Mouse (Mus musculus): ENCODE data around the gene Taar7d.
"Not testable (repeated sequence)": the region's sequence is repeated elsewhere in the genome, so short reads cannot be mapped to it uniquely, and the experiment has no call there.

Gene Taar7d

DNA sequence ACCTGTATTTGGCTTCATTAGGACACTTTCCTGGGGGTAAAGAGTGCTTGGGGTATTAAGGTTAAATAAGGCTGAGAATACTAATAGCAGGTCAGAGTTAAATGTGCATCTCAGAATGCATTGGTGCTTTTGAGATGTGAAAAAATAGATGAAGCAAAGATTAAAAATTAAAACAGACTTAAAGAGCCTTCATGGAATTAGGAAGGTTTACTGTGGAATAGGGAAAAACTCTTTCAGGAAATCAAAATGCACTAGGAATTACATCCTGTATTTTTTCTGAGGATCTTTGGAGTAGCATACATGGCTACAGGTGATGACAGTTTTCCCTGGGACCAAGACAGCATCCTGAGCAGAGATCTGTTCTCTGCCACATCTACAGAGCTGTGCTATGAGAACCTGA lies at the start of gene Taar7d:
Taar7d (plus strand) TSS at position 301 of the 400 bp plus-strand sequence.
- DNase-seq (ENCODE audit: low spot score), result no peak

GRCm38 (mm10) chr10:23977958-23978357 lies 49.1 kb upstream of the Taar7d start:
- DNase-seq (ENCODE audit: low spot score), result no peak

DNA sequence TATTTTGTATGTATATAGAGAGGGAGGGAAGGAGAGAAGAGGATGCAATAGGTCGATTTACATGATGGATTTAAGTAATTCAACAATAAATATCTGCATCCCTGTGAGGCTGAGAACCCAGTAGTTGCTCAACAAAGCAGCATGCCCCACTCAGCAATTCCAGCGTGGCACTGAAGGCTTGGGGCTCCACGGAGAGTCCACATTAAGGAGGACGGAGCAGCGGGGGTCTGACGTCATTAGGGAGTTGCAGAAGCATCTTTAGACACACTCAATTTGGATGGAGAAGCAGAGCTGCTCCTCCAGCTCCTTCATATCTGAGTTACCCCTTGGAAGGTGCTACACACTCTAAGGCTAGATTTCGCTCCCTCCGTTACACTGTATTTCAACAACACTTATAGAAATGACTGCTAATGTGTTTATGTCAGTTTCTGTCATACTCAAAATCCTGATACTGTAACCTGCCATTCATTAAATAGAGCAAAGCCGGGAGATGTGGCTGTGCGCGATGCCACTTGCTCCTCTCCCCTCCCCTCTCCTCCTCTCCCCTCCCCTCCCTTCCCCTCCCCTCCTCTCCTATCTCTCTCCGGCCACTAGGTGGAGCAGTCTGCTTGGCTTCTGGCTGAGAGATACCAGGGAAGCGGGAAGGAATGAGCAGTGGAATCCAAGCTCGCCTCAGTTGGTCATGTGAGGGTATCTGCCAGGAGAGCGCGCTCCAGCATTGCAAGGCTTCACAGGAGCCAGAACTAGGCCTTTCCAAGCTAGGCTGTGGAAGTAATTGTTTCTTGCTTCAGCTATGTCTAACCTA lies 47.9 kb upstream of the Taar7d start:
- DNase-seq (ENCODE audit: low spot score), result peak; percentile 72

- no peak for DNase-seq (ENCODE audit: low spot score)
Observed at GRCm38 (mm10) chr10:23985546-23985945, 41.5 kb upstream of the Taar7d start, which contains the start of gene Taar6. Taar6 (minus strand) TSS chr10:23985646.

GRCm38 (mm10) chr10:23986419-23986818 lies 40.6 kb upstream of the Taar7d start:
- no peak for DNase-seq (ENCODE audit: low spot score)

GRCm38 (mm10) chr10:23993381-23993780 lies 33.6 kb upstream of the Taar7d start, which contains the start of gene Taar7a:
Taar7a (minus strand) TSS chr10:23993481.
- no peak for DNase-seq (ENCODE audit: low spot score)

DNA sequence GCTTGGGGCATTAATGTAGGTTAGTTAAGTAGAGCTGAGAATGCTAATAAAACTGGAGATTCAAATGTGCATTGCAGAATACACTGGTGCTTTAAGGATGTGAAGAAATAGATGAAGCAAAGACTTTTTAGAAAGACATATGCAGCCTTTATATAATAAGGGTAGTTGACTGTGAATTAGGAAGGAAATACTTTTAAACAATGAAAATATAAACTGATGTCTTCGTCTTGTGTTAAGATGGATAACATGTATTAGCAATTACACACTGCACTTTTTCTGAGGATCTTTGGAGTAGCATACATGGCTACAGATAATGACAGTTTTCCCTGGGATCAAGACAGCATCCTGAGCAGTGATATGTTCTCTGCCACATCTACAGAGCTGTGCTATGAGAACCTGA lies 27.4 kb upstream of the Taar7d start, which contains the start of gene Taar7b:
Taar7b (plus strand) TSS at position 301 of the 400 bp plus-strand sequence.
- no peak for DNase-seq (ENCODE audit: low spot score)

- no peak for DNase-seq (ENCODE audit: low spot score)
Observed at GRCm38 (mm10) chr10:24006442-24006841, 20.6 kb upstream of the Taar7d start.

GRCm38 (mm10) chr10:24007034-24007433 lies 20.0 kb upstream of the Taar7d start:
- no peak for DNase-seq (ENCODE audit: low spot score)

- DNase-seq (ENCODE audit: low spot score), result no peak
Observed at GRCm38 (mm10) chr10:24008143-24008542, 18.9 kb upstream of the Taar7d start.

- no peak for DNase-seq (ENCODE audit: low spot score)
Observed at GRCm38 (mm10) chr10:24031347-24031746, 4.3 kb downstream of the Taar7d start.

DNA sequence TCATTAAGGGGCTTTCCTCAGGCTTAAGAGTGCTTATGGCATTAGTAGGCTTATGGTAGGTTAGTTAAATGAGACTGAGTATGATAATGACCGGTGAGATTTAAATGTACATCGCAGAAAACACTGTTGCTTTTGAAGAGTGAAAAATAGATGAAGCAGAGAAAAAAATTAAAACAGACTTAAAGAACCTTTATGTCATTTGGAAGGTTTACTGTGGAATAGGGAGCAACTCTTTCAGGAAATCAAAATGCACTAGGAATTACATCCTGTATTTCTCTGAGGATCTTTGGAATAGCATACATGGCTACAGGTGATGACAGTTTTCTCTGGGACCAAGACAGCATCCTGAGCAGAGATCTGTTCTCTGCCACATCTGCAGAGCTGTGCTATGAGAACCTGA lies 10.3 kb downstream of the Taar7d start, which contains the start of gene Taar7e:
Taar7e (plus strand) TSS at position 301 of the 400 bp plus-strand sequence.
- DNase-seq (ENCODE audit: low spot score), result no peak

GRCm38 (mm10) chr10:24040120-24040869 lies 13.3 kb downstream of the Taar7d start:
- no peak for DNase-seq (ENCODE audit: low spot score)

DNA sequence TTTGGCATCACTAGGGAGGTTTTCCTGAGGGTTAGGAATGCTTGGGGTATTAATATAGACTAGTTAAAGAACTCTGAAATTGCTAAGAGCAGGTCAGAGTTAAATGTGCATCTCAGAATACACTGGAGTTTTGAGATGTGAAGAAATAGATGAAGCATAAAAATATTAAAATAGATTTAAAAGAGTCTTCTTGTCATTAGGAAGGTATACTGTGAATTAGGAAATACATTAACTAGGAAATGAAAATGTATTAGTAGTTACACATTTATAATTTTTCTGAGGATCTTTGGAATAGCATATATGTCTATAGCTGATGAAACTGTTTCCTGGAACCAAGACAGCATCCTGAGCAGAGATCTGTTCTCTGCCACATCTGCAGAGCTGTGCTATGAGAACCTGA lies 22.2 kb downstream of the Taar7d start, which contains the start of gene Taar7f:
Taar7f (plus strand) TSS at position 301 of the 400 bp plus-strand sequence.
- no peak for DNase-seq (ENCODE audit: low spot score)

GRCm38 (mm10) chr10:24052039-24052438 lies 25.0 kb downstream of the Taar7d start:
- DNase-seq (ENCODE audit: low spot score), result no peak

- no peak for DNase-seq (ENCODE audit: low spot score)
Observed at GRCm38 (mm10) chr10:24058986-24059385, 32.0 kb downstream of the Taar7d start.

DNA sequence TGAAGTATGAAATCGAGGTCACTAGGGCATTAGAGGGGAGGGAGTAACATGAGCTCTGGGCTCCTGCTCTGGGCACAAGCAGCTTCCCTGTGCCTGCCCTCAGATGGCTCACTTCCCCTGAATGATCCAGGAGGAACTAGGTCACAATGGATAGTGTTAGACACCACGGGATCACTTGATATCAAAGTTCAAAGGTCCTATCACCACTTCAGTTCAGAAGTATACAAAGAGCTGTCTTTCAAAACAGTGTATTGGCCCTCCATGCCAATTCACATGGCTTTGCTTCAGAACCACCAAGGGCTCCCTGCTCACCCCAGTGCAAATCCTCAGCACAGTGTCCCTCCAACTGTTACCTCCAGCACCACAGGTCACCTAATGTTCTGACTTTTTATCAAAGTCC lies 47.7 kb downstream of the Taar7d start:
- DNase-seq (ENCODE audit: low spot score), result not testable (repeated sequence)

GRCm38 (mm10) chr10:24076200-24076599 lies 49.2 kb downstream of the Taar7d start, which contains the start of gene Taar8a:
Taar8a (plus strand) TSS chr10:24076500.
- not testable (repeated sequence) for DNase-seq (ENCODE audit: low spot score)

Measured in layer of hippocampus, adult 11-12 months (tissue).